In the genomic region with DNA sequence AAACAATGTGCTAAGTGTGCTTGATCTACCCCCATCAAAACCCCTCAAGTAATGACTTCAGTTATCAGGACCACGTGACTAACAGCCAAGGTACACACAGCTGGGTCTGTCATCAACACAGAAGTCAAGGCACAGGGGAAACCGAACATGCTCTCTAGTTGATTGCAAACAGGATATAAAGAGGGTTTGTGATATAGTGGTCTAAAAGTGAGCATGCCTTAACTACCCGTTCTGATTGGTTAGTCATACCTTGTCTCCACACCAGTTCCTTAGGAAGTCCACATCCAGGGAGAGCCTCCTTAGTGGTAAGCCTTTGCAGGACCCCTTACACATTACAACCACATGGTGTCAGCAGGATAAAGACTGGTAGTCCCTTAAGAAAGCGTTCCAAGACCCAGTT, we compare ENCODE assay signal across 26 mouse cellular contexts. TPM values are rescaled to one million over a fixed set of nuclear protein-coding genes. Genes with fewer than 3 reads are reported as not detected.
DNase-seq lines count a peak whose midpoint lies in the region; ATAC-seq and TF ChIP-seq lines count a peak whose summit lies in the region.
"Had no signal": no experiment of that assay in that cellular context is flagged by ENCODE, and none has a peak within 500 bp of the region (broad histone marks: within the 10 kb centered on the region; RNA-seq: fewer than 3 reads in every experiment).

No protein-coding gene starts in this region.

- peaks cover 25% of the 10 kb centered on the region for H3K27me3 ChIP-seq in midbrain, postnatal 0 days (ENCODE audit: insufficient read depth, low read length)
- H3K27me3 ChIP-seq in midbrain, embryonic 13.5 days, result peaks cover 53% of the 10 kb centered on the region
- H3K27me3 ChIP-seq in MEL (ENCODE audit: control insufficient read depth in 1 of 2, insufficient read depth in 2 of 2, low read length in 2 of 2), result no peaks in the 10 kb centered on the region
- H3K27me3 ChIP-seq: CH12.LX had no signal

- no peak overlapping the region for H3K4me3 ChIP-seq in midbrain, postnatal 0 days (ENCODE audit: low read depth, low read length)
- H3K4me3 ChIP-seq in midbrain, embryonic 13.5 days (replicated peaks), result no peak overlapping the region
- H3K4me3 ChIP-seq in MEL (ENCODE audit: control insufficient read depth in 1 of 2, insufficient read depth in 1 of 2, low read depth in 2 of 2, low read length in 2 of 2), result no peak overlapping the region
- H3K4me3 ChIP-seq: embryonic facial prominence, embryonic 12.5 days; forebrain, embryonic 13.5 days; forebrain, embryonic 15.5 days had no signal

- no peak for TF ChIP-seq EP300 in MEL (IDR thresholded peaks at IDR 0.05; ENCODE audit: low read depth in 1 of 2, low read length in 2 of 2)

- no peak for TF ChIP-seq POLR2A in MEL (IDR thresholded peaks at IDR 0.05; ENCODE audit: control insufficient read depth in 1 of 2, insufficient read depth in 1 of 2, low read depth in 1 of 2, low read length in 2 of 2, poor library complexity in 1 of 2)

- TF ChIP-seq CTCF in midbrain, postnatal 0 days (IDR thresholded peaks at IDR 0.05), result 0 out of 2 replicates have a peak, but pooled peaks have one; percentile 7
- TF ChIP-seq CTCF in MEL (IDR thresholded peaks at IDR 0.05 in 2 of 3, conservative IDR thresholded peaks at IDR 0.05 in 1 of 3; ENCODE audit: control insufficient read depth in 1 of 3, insufficient read depth in 1 of 3, low read depth in 2 of 3, low read length in 3 of 3, poor library complexity in 1 of 3, severe bottlenecking in 1 of 3), result no peak

- TF ChIP-seq RAD21 in MEL (IDR thresholded peaks at IDR 0.05; ENCODE audit: low read depth, low read length), result no peak

- no peak overlapping the region for H3K4me2 ChIP-seq in midbrain, postnatal 0 days (ENCODE audit: low read depth, low read length, poor library complexity, severe bottlenecking)
- no peak overlapping the region for H3K4me2 ChIP-seq in midbrain, embryonic 13.5 days (replicated peaks)
- H3K4me2 ChIP-seq: embryonic facial prominence, embryonic 12.5 days; forebrain, embryonic 13.5 days; forebrain, embryonic 15.5 days had no signal

- peak; percentile 78 for DNase-seq in heart, adult 11 months
- DNase-seq in heart, postnatal 4 days, result no peak
- no peak for DNase-seq in midbrain, postnatal 0 days (ENCODE audit: low spot score)
- no peak for DNase-seq in MEL (ENCODE audit: low read depth, low spot score)
- peak; percentile 28 for DNase-seq in testis, postnatal 10 days (ENCODE audit: low spot score)
- DNase-seq in cerebellum, postnatal 14 days, result no peak
- DNase-seq: adrenal gland, adult 2 months; adrenal gland, postnatal 10 days; adrenal gland, postnatal 25 days; B cell, adult 2 months; cerebellum, adult 11 months; cerebellum, adult 18-20 months; cerebellum, adult 8-10 months; cerebellum, adult 9-11 months; cerebellum, postnatal 25 days had no signal

- H3K9ac ChIP-seq in midbrain, postnatal 0 days (replicated peaks; ENCODE audit: low read length, poor library complexity, severe bottlenecking), result no peak overlapping the region
- H3K9ac ChIP-seq in midbrain, embryonic 13.5 days (replicated peaks), result no peak overlapping the region
- H3K9ac ChIP-seq in MEL (ENCODE audit: control insufficient read depth, low read depth, low read length, poor library complexity, severe bottlenecking), result no peak overlapping the region
- H3K9ac ChIP-seq: embryonic facial prominence, embryonic 12.5 days; forebrain, embryonic 13.5 days; forebrain, embryonic 15.5 days had no signal

- H3K9me3 ChIP-seq in midbrain, postnatal 0 days (ENCODE audit: low read length), result no peaks in the 10 kb centered on the region
- no peaks in the 10 kb centered on the region for H3K9me3 ChIP-seq in midbrain, embryonic 13.5 days
- no peaks in the 10 kb centered on the region for H3K9me3 ChIP-seq in MEL (replicated peaks; ENCODE audit: insufficient read depth, low read length)
- H3K9me3 ChIP-seq: embryonic facial prominence, embryonic 10.5 days; embryonic facial prominence, embryonic 12.5 days; forebrain, embryonic 13.5 days; forebrain, embryonic 15.5 days had no signal

- H3K4me1 ChIP-seq in midbrain, postnatal 0 days (ENCODE audit: insufficient read depth, low read length), result 0 out of 2 replicates have a peak, but pooled peaks cover 5% of the 10 kb centered on the region
- peaks cover 29% of the 10 kb centered on the region for H3K4me1 ChIP-seq in midbrain, embryonic 13.5 days (replicated peaks)
- H3K4me1 ChIP-seq in MEL (ENCODE audit: control insufficient read depth in 1 of 2, insufficient read depth in 2 of 2, low read length in 2 of 2), result peaks cover 21 to 39% of the 10 kb centered on the region in 2 experiments

- ATAC-seq in midbrain, postnatal 0 days (ENCODE audit: low FRiP score), result no peak
- ATAC-seq in midbrain, embryonic 13.5 days, result no peak
- ATAC-seq: CD4-positive, CD25-positive, alpha-beta regulatory T cell, adult 4 months; forebrain, embryonic 13.5 days; forebrain, embryonic 15.5 days had no signal

- WGBS in midbrain, postnatal 0 days, result 85% methylated on average over 4 of the region's 4 CpGs
- 80% methylated on average over 4 of the region's 4 CpGs for WGBS in midbrain, embryonic 13.5 days

- no peak overlapping the region for H3K27ac ChIP-seq in midbrain, postnatal 0 days (ENCODE audit: low read depth, low read length)
- no peak overlapping the region for H3K27ac ChIP-seq in midbrain, embryonic 13.5 days
- no peak overlapping the region for H3K27ac ChIP-seq in MEL (ENCODE audit: control insufficient read depth, low read depth, low read length)
- H3K27ac ChIP-seq: embryonic facial prominence, embryonic 10.5 days; embryonic facial prominence, embryonic 12.5 days; forebrain, embryonic 13.5 days; forebrain, embryonic 15.5 days had no signal

- H3K79me2 ChIP-seq in MEL (ENCODE audit: control insufficient read depth, insufficient read depth, low read length, poor library complexity), result peaks cover 26% of the 10 kb centered on the region

- peaks cover 26% of the 10 kb centered on the region for H3K36me3 ChIP-seq in midbrain, postnatal 0 days (ENCODE audit: insufficient read depth, low read length)
- peaks cover 41% of the 10 kb centered on the region for H3K36me3 ChIP-seq in midbrain, embryonic 13.5 days
- peaks cover 0 to 27% of the 10 kb centered on the region in 2 experiments; a peak in 2 of 4 replicates for H3K36me3 ChIP-seq in MEL (ENCODE audit: control insufficient read depth in 1 of 2, insufficient read depth in 2 of 2, low read length in 2 of 2)

TF ChIP-seq in MEL, 35 proteins besides CTCF, POLR2A, EP300 and RAD21 (continues in another document):
- TF ChIP-seq GATA1 (IDR thresholded peaks at IDR 0.05; ENCODE audit: low read depth, low read length) (no peak), ZMIZ1 (IDR thresholded peaks at IDR 0.05; ENCODE audit: low read depth, low read length) (0 out of 2 replicates have a peak, but pooled peaks have one; percentile 46), CHD2 (IDR thresholded peaks at IDR 0.05; ENCODE audit: low read length) (no peak), USF1 (IDR thresholded peaks at IDR 0.05; ENCODE audit: low read depth, low read length) (peak; percentile 52), SIN3A (IDR thresholded peaks at IDR 0.05; ENCODE audit: low read length) (0 out of 2 replicates have a peak, but pooled peaks have one; percentile 31), SMC3 (IDR thresholded peaks at IDR 0.05; ENCODE audit: low read depth, low read length) (no peak), POLR2AphosphoS2 (IDR thresholded peaks at IDR 0.05; ENCODE audit: low read length) (no peak; the same call in 1 of the 2 replicates), ETS1 (IDR thresholded peaks at IDR 0.05; ENCODE audit: low read depth, low read length) (peak; percentile 23; the same call in 1 of the 2 replicates), MXI1 (IDR thresholded peaks at IDR 0.05; ENCODE audit: low read depth, low read length) (peak; percentile 27; the same call in 1 of the 2 replicates), USF2 (IDR thresholded peaks at IDR 0.05; ENCODE audit: borderline replicate concordance in 1 of 2, insufficient read depth in 1 of 2, low read depth in 1 of 2, low read length in 2 of 2) (no peak), ZC3H11A (IDR thresholded peaks at IDR 0.05; ENCODE audit: low read depth, low read length) (no peak)

RNA-seq across cellular contexts. Expression of a gene that starts 6.9 kb away (rescaled TPM):
- not detected for total RNA-seq in heart, postnatal 4 days (2021)
- total RNA-seq in midbrain, postnatal 0 days (2014; rRNA removed), result 1.8 and 4.0 TPM in 2 replicates
- 0.25 and 0.34 TPM in 2 replicates for polyA plus RNA-seq in midbrain, postnatal 0 days (2015; fragmentation: Nextera tagmentation; extraction: Ambion mirVana)
- polyA plus RNA-seq in midbrain, embryonic 13.5 days (2015; fragmentation: Nextera tagmentation; extraction: Ambion mirVana), result 0.36 and 0.54 TPM in 2 replicates
- total RNA-seq in MEL (2012; rRNA removed), result 23.9 and 29.0 TPM in 2 replicates
- polyA plus RNA-seq in MEL (2012; ENCODE audit: insufficient read depth in 1 of 2, insufficient read length in 2 of 2, low read depth in 1 of 2, low replicate concordance in 2 of 2, missing spikeins in 1 of 2), result 10 to 100 TPM in 1 of 2 experiments, not detected in 1; 21.5 TPM
- polyA plus RNA-seq: G1E had no signal

RNA-seq across cellular contexts. Expression of a gene that starts 12.0 kb away (rescaled TPM):
- 100 to 1,000 TPM; 102 to 110 TPM for total RNA-seq in heart, postnatal 4 days (2021)
- 39.0 and 40.8 TPM in 2 replicates for total RNA-seq in midbrain, postnatal 0 days (2014; rRNA removed)
- 71.0 and 71.4 TPM in 2 replicates for polyA plus RNA-seq in midbrain, postnatal 0 days (2015; fragmentation: Nextera tagmentation; extraction: Ambion mirVana)
- polyA plus RNA-seq in midbrain, embryonic 13.5 days (2015; fragmentation: Nextera tagmentation; extraction: Ambion mirVana), result 322 and 354 TPM in 2 replicates
- 0.19 and 0.59 TPM in 2 replicates for total RNA-seq in MEL (2012; rRNA removed)
- 1 to 10 TPM in 1 of 2 experiments, not detected in 1; 3.4 TPM for polyA plus RNA-seq in MEL (2012; ENCODE audit: insufficient read depth in 1 of 2, insufficient read length in 2 of 2, low read depth in 1 of 2, low replicate concordance in 2 of 2, missing spikeins in 1 of 2)

RNA-seq across cellular contexts. Expression of a gene that starts 25.4 kb away (rescaled TPM):
- total RNA-seq in heart, postnatal 4 days (2021), result not detected
- total RNA-seq in midbrain, postnatal 0 days (2014; rRNA removed), result 0.11 TPM in 1 of 2 replicates, not detected in the other
- polyA plus RNA-seq in midbrain, postnatal 0 days (2015; fragmentation: Nextera tagmentation; extraction: Ambion mirVana), result 0.14 TPM in 1 of 2 replicates, not detected in the other
- polyA plus RNA-seq in midbrain, embryonic 13.5 days (2015; fragmentation: Nextera tagmentation; extraction: Ambion mirVana), result 0.38 TPM in 1 of 2 replicates, not detected in the other
- total RNA-seq in MEL (2012; rRNA removed), result 0.85 and 1.2 TPM in 2 replicates
- polyA plus RNA-seq in MEL (2012; ENCODE audit: insufficient read depth in 1 of 2, insufficient read length in 2 of 2, low read depth in 1 of 2, low replicate concordance in 2 of 2, missing spikeins in 1 of 2), result 10 to 100 TPM in 1 of 2 experiments, not detected in 1; 22.7 TPM
- total RNA-seq: adrenal gland, adult 2 months; adrenal gland, postnatal 10 days; adrenal gland, postnatal 25 days; adrenal gland, postnatal 4 days had no signal
- polyA plus RNA-seq: adrenal gland, adult 2 months; brain, embryonic 14.5 days; cortical plate, adult 2 months had no signal

RNA-seq across cellular contexts. Expression of a gene that starts 55.5 kb away (rescaled TPM):
- 10 to 100 TPM; 76.6 to 80.9 TPM for total RNA-seq in heart, postnatal 4 days (2021)
- 99.8 and 144 TPM in 2 replicates for total RNA-seq in midbrain, postnatal 0 days (2014; rRNA removed)
- polyA plus RNA-seq in midbrain, postnatal 0 days (2015; fragmentation: Nextera tagmentation; extraction: Ambion mirVana), result 35.1 and 36.6 TPM in 2 replicates
- polyA plus RNA-seq in midbrain, embryonic 13.5 days (2015; fragmentation: Nextera tagmentation; extraction: Ambion mirVana), result 21.4 and 26.4 TPM in 2 replicates
- total RNA-seq in MEL (2012; rRNA removed), result 65.6 and 66.1 TPM in 2 replicates
- polyA plus RNA-seq in MEL (2012; ENCODE audit: insufficient read depth in 1 of 2, insufficient read length in 2 of 2, low read depth in 1 of 2, low replicate concordance in 2 of 2, missing spikeins in 1 of 2), result 100 to 1,000 TPM in 1 of 2 experiments, not detected in 1; 165 TPM

Comparison
In these comparisons a context has a peak if more than half of its experiments do, and no peak if none do; other contexts are left out.
1. DNase-seq: peak in heart, adult 11 months (single experiment) and testis, postnatal 10 days (single experiment); none in heart, postnatal 4 days (single experiment), midbrain, postnatal 0 days (single experiment), MEL (single experiment) and cerebellum, postnatal 14 days (0 of 2).
2. RNA of a gene that starts 12.0 kb away (total RNA-seq): 102 to 110 TPM in heart, postnatal 4 days and 39.0 to 40.8 TPM in midbrain, postnatal 0 days; 0.19 to 0.59 TPM in MEL; every median in the first group is over 10 times any median in the second.